Comparison of ENCODE assay signal across 25 mouse cellular contexts in the genomic region with DNA sequence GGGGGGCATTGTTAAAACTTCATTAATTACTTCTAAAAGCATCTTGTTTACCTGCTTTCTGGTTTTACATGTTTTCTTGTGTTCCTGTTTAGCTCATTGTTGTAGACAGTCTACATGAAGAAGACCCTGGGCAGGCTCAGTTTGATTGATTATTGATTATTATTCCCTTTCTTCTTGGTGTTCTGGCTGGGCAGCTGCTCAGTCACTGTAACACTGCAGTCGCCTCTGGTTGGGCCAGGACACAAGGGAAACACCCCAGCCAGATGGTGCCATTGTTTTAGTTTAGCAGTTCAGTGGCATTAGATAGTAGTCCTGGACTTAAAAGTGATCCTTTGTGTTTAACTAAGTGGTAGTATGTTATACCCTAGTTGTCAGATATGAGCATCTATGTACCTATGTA.
"Had no signal": no experiment of that assay in that cellular context is flagged by ENCODE, and none has a peak within 500 bp of the region (broad histone marks: within the 10 kb centered on the region; RNA-seq: fewer than 3 reads in every experiment).

No protein-coding gene starts in this region.

- H3K9me3 ChIP-seq: heart, embryonic 13.5 days; heart, embryonic 15.5 days; hindbrain, embryonic 15.5 days; kidney, embryonic 15.5 days; limb, embryonic 13.5 days; limb, embryonic 15.5 days; liver, embryonic 12.5 days had no signal

- ATAC-seq: forebrain, postnatal 0 days; intestine, embryonic 16.5 days; liver, embryonic 12.5 days had no signal

- H3K4me3 ChIP-seq: heart, adult 2 months; heart, embryonic 13.5 days; heart, embryonic 15.5 days; hindbrain, embryonic 15.5 days; kidney, embryonic 15.5 days; limb, embryonic 13.5 days; limb, embryonic 15.5 days; liver, embryonic 12.5 days had no signal

- H3K36me3 ChIP-seq: heart, embryonic 13.5 days; heart, embryonic 15.5 days; hindbrain, embryonic 15.5 days; kidney, embryonic 15.5 days; limb, embryonic 13.5 days; limb, embryonic 15.5 days; liver, embryonic 12.5 days had no signal

- H3K27me3 ChIP-seq: heart, embryonic 13.5 days; heart, embryonic 15.5 days; hindbrain, embryonic 15.5 days; kidney, embryonic 15.5 days; limb, embryonic 13.5 days; limb, embryonic 15.5 days; liver, embryonic 12.5 days had no signal

- H3K4me2 ChIP-seq: heart, embryonic 11.5 days; heart, embryonic 13.5 days; heart, embryonic 15.5 days; hindbrain, embryonic 15.5 days; kidney, embryonic 15.5 days; limb, embryonic 13.5 days; limb, embryonic 15.5 days; liver, embryonic 12.5 days had no signal

- H3K4me1 ChIP-seq: heart, embryonic 13.5 days; heart, embryonic 15.5 days; hindbrain, embryonic 15.5 days; kidney, embryonic 15.5 days; limb, embryonic 15.5 days; liver, embryonic 12.5 days had no signal

- H3K9ac ChIP-seq: forebrain, postnatal 0 days; heart, embryonic 13.5 days; heart, embryonic 15.5 days; hindbrain, embryonic 15.5 days; kidney, embryonic 15.5 days; limb, embryonic 13.5 days; limb, embryonic 15.5 days; liver, embryonic 12.5 days had no signal

- H3K27ac ChIP-seq: heart, adult 2 months; heart, embryonic 13.5 days; heart, embryonic 15.5 days; hindbrain, embryonic 15.5 days; kidney, embryonic 15.5 days; kidney, postnatal 0 days; limb, embryonic 13.5 days; limb, embryonic 15.5 days; liver, embryonic 12.5 days had no signal

- DNase-seq: forebrain, postnatal 0 days; gastrocnemius, postnatal 14 days; gastrocnemius, postnatal 36 days; heart, adult 11 months; heart, adult 2 months; heart, postnatal 14 days; heart, postnatal 36 days; kidney, adult 11 months; kidney, adult 2 months; kidney, adult 9 months; kidney, postnatal 14 days; kidney, postnatal 36 days; layer of hippocampus, adult 9-11 months; layer of hippocampus, postnatal 36 days; left cerebral cortex, postnatal 4 days had no signal
